Mouse (Mus musculus): ENCODE results near the gene Kirrel. TPM values are rescaled to one million over a fixed set of nuclear protein-coding genes. Genes with fewer than 3 reads are reported as not detected.

The Kirrel gene
- total and polyA plus RNA-seq, 3 experiments: not detected

GRCm38 (mm10) chr3:87038500-87038899 lies 136.0 kb downstream of the Kirrel start:
- Histone ChIP-seq H3K79me2 (ENCODE audit: control insufficient read depth, insufficient read depth, low read length, poor library complexity) (no peaks in the 10 kb centered on the region), H3K9me3 (replicated peaks; ENCODE audit: insufficient read depth, low read length) (no peaks in the 10 kb centered on the region), H3K36me3 (ENCODE audit: control insufficient read depth in 1 of 2, insufficient read depth in 2 of 2, low read length in 2 of 2) (no peaks in the 10 kb centered on the region), H3K27me3 (ENCODE audit: control insufficient read depth in 1 of 2, insufficient read depth in 2 of 2, low read length in 2 of 2) (no peaks in the 10 kb centered on the region), H3K27ac (ENCODE audit: control insufficient read depth, low read depth, low read length) (no peak overlapping the region), H3K4me1 (ENCODE audit: control insufficient read depth in 1 of 2, insufficient read depth in 2 of 2, low read length in 2 of 2) (no peaks in the 10 kb centered on the region), H3K4me3 (ENCODE audit: control insufficient read depth in 1 of 2, insufficient read depth in 1 of 2, low read depth in 2 of 2, low read length in 2 of 2) (no peak overlapping the region), H3K9ac (ENCODE audit: control insufficient read depth, low read depth, low read length, poor library complexity, severe bottlenecking) (no peak overlapping the region)
- no peak for DNase-seq (ENCODE audit: low read depth, low spot score)
- TF ChIP-seq MYC (IDR thresholded peaks at IDR 0.05; ENCODE audit: low read depth, low read length) (no peak), SIN3A (IDR thresholded peaks at IDR 0.05; ENCODE audit: low read length) (no peak), USF1 (IDR thresholded peaks at IDR 0.05; ENCODE audit: low read depth, low read length) (no peak), ELF1 (IDR thresholded peaks at IDR 0.05; ENCODE audit: low read depth, low read length) (no peak), ZKSCAN1 (IDR thresholded peaks at IDR 0.05; ENCODE audit: low read depth, low read length) (no peak), USF2 (IDR thresholded peaks at IDR 0.05; ENCODE audit: borderline replicate concordance in 1 of 2, insufficient read depth in 1 of 2, low read depth in 1 of 2, low read length in 2 of 2) (no peak), TAL1 (IDR thresholded peaks at IDR 0.05; ENCODE audit: low read length) (no peak), GATA1 (IDR thresholded peaks at IDR 0.05; ENCODE audit: low read depth, low read length) (no peak), POLR2AphosphoS5 (IDR thresholded peaks at IDR 0.05; ENCODE audit: borderline replicate concordance, low read depth, low read length) (no peak), ETS1 (IDR thresholded peaks at IDR 0.05; ENCODE audit: low read depth, low read length) (no peak), TBP (IDR thresholded peaks at IDR 0.05; ENCODE audit: low read depth, low read length) (no peak), EP300 (IDR thresholded peaks at IDR 0.05; ENCODE audit: low read depth in 1 of 2, low read length in 2 of 2) (no peak), NRF1 (IDR thresholded peaks at IDR 0.05; ENCODE audit: insufficient read depth, low read depth, low read length, poor library complexity, severe bottlenecking) (no peak), RAD21 (IDR thresholded peaks at IDR 0.05; ENCODE audit: low read depth, low read length) (no peak), KAT2A (conservative IDR thresholded peaks at IDR 0.05; ENCODE audit: low read depth, low read length) (no peak), HCFC1 (IDR thresholded peaks at IDR 0.05; ENCODE audit: low read depth, low read length) (no peak), BHLHE40 (IDR thresholded peaks at IDR 0.05; ENCODE audit: borderline replicate concordance, low read depth, low read length) (no peak)

GRCm38 (mm10) chr3:87034061-87034460 lies 140.5 kb downstream of the Kirrel start:
- Histone ChIP-seq H3K36me3 (ENCODE audit: control insufficient read depth in 1 of 2, insufficient read depth in 2 of 2, low read length in 2 of 2) (no peaks in the 10 kb centered on the region), H3K27me3 (ENCODE audit: control insufficient read depth in 1 of 2, insufficient read depth in 2 of 2, low read length in 2 of 2) (no peaks in the 10 kb centered on the region), H3K79me2 (ENCODE audit: control insufficient read depth, insufficient read depth, low read length, poor library complexity) (no peaks in the 10 kb centered on the region), H3K9ac (ENCODE audit: control insufficient read depth, low read depth, low read length, poor library complexity, severe bottlenecking) (no peak overlapping the region), H3K4me3 (ENCODE audit: control insufficient read depth in 1 of 2, insufficient read depth in 1 of 2, low read depth in 2 of 2, low read length in 2 of 2) (no peak overlapping the region), H3K27ac (ENCODE audit: control insufficient read depth, low read depth, low read length) (no peak overlapping the region), H3K9me3 (replicated peaks; ENCODE audit: insufficient read depth, low read length) (no peaks in the 10 kb centered on the region), H3K4me1 (ENCODE audit: control insufficient read depth in 1 of 2, insufficient read depth in 2 of 2, low read length in 2 of 2) (no peaks in the 10 kb centered on the region)
- no peak for TF ChIP-seq RCOR1 (IDR thresholded peaks at IDR 0.05; ENCODE audit: low read depth, low read length)
- no peak for TF ChIP-seq GATA1 (IDR thresholded peaks at IDR 0.05; ENCODE audit: low read depth, low read length)
- TF ChIP-seq UBTF (IDR thresholded peaks at IDR 0.05; ENCODE audit: borderline replicate concordance, insufficient read depth, low read depth, low read length): no peak
- TF ChIP-seq JUND (IDR thresholded peaks at IDR 0.05; ENCODE audit: low read depth, low read length): no peak
- no peak for TF ChIP-seq MAZ (IDR thresholded peaks at IDR 0.05; ENCODE audit: low read depth, low read length)
- TF ChIP-seq POLR2A (IDR thresholded peaks at IDR 0.05; ENCODE audit: control insufficient read depth in 1 of 2, insufficient read depth in 1 of 2, low read depth in 1 of 2, low read length in 2 of 2, poor library complexity in 1 of 2): no peak
- TF ChIP-seq POLR2AphosphoS5 (IDR thresholded peaks at IDR 0.05; ENCODE audit: borderline replicate concordance, low read depth, low read length): no peak
- TF ChIP-seq TAL1 (IDR thresholded peaks at IDR 0.05; ENCODE audit: low read length): no peak
- no peak for TF ChIP-seq USF1 (IDR thresholded peaks at IDR 0.05; ENCODE audit: low read depth, low read length)
- TF ChIP-seq CHD1 (IDR thresholded peaks at IDR 0.05; ENCODE audit: low read depth, low read length): no peak
- no peak for TF ChIP-seq E2F4 (IDR thresholded peaks at IDR 0.05; ENCODE audit: borderline replicate concordance, low read depth, low read length)
- no peak for TF ChIP-seq ELF1 (IDR thresholded peaks at IDR 0.05; ENCODE audit: low read depth, low read length)
- TF ChIP-seq TCF12 (IDR thresholded peaks at IDR 0.05; ENCODE audit: low read depth, low read length): no peak
- DNase-seq (ENCODE audit: low read depth, low spot score): no peak

Data from MEL (cell line).